Mouse (Mus musculus): ENCODE results near the gene Zfp933.

DNA sequence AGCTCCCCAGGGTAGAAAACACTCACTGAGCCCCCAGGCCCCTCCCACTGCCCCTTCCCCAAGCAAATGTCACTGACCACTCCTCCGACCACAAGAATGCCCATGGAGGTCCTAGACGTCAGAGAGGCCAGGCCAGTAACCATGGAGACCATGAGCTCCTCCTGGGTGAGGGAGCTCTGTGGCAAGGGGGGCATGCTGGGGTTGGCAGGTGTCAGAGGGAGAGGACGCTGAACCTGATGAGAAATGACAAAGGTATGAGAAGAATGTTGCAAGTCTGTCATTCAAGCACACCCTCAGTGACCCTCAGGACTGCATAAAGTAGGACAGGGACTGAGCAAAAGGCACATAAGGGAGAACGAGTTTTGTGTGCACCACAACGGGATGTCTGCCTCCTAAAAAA, 31.7 kb upstream of the Zfp933 start:
- no peak for TF ChIP-seq CTCF (IDR thresholded peaks at IDR 0.05; ENCODE audit: low read depth)
- TF ChIP-seq EP300 (optimal IDR thresholded peaks at IDR 0.05), result no peak

Measured in stomach, postnatal 0 days (tissue).